Mouse (Mus musculus): Measurements from ENCODE around the gene Snrnp70.

The Snrnp70 gene

GRCm38 (mm10) chr7:45335056-45335455 is 60.5 kb downstream of the Snrnp70 start, which contains the start of gene Hrc:
Gene Hrc, plus strand, starts transcription at chr7:45335290.
- DNase-seq, result no peak

- no peak for DNase-seq
These were observed 60.9 kb downstream of the Snrnp70 start for GRCm38 (mm10) chr7:45334605-45335004.

GRCm38 (mm10) chr7:45333431-45333982 is 62.0 kb downstream of the Snrnp70 start, which contains the start of gene Trpm4:
Gene Trpm4, minus strand, starts transcription at chr7:45333780.
- DNase-seq, result peak; percentile 78

DNA sequence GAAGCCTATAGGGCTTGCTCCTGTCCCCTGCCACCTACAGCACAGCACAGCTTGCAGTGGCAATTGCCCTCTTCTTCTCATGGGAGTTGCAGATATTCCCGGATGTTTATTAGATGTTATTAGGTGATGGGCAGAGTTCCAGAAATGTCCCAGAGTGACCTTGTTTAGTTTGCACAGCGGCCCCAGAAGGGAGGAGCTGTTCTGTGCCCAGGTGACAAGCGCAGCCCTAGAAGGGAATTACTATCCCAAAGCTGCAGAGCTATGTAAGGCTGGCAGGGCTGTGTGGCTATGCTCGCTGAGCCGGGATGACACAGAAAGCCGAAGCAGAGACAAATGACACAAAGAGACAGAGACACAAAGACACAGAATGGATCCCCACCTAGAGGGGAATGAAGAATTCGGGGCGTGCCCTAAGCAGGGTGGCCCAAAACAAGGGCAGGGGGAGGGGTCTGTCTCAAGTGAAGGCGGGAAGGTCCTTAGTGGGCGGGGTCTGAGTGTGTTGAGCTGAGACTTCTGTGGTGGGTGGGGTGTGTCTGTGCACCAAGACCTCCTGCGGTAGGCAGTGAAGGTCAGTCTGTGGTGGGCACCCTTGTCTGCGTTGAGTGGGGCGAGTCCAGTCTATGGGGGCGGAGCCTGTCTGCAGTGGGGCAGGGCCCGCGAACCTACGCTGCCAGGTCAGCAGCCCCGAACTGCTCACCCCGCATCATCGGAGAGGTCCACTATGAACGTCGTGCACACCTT is 62.7 kb downstream of the Snrnp70 start:
- DNase-seq, result peak; percentile 51

GRCm38 (mm10) chr7:45331502-45331901 is 64.0 kb downstream of the Snrnp70 start:
- no peak for DNase-seq

GRCm38 (mm10) chr7:45328841-45329475 is 66.6 kb downstream of the Snrnp70 start:
- DNase-seq, result no peak

Data from kidney, adult 9 months (tissue).